8 mouse cellular contexts compared by ENCODE assay signal in the genomic region with DNA sequence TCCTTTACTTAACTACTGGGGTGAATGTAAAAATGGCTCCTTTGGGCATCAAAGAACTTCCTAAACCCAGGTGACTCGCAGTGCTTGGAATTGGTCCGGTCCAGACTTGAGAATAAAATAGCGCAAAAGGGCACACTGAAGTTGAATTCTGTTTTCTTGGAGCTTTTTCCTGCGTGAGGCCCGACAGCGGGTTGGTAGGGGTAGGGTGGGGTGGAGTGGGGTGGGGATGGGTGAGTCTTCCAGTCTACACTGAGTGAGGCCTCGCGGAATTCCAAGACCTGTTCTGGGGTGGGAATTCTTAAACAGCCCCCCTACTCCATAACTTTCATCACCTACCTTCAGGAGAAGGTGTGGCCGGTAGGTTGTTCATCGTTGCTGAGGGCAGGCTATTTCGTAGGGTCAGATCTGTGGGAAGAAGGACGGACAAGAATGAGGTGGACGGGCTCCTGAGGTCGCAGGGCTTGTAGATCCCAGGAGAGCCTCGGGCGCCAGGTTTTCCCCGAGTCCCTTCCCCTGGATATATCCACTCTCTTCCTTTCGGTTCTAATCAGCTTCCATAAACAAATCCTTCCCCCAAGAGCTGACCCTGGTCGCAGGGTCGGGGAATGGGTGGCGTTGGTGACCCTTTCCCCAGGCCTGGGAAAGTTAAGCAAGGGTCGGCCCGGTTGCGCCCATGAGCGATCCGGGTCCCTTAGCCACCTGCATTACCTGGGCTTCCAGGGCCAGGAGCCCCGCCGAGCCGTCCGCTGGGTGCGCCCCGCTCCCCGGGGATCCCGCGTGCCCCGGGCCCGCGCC. TPM values are rescaled to one million over a fixed set of nuclear protein-coding genes. Genes with fewer than 3 reads are reported as not detected.
DNase-seq lines count a peak whose midpoint lies in the region; ATAC-seq and TF ChIP-seq lines count a peak whose summit lies in the region.

No protein-coding gene starts in this region.

- H3K4me3 ChIP-seq in neural tube, embryonic 11.5 days (ENCODE audit: low read depth, low read length) = peak overlapping the region; percentile 44
- H3K4me3 ChIP-seq in limb, embryonic 14.5 days (replicated peaks; ENCODE audit: low read length) = peak overlapping the region; percentile 55
- H3K4me3 ChIP-seq in stomach, embryonic 15.5 days (replicated peaks) = peak overlapping the region; percentile 53

- H3K27me3 ChIP-seq in neural tube, embryonic 11.5 days (ENCODE audit: control insufficient read depth, insufficient read depth, low read length) = peaks cover 44% of the 10 kb centered on the region
- H3K27me3 ChIP-seq in limb, embryonic 14.5 days (ENCODE audit: control insufficient read depth, insufficient read depth, low read length) = peaks cover 41% of the 10 kb centered on the region
- H3K27me3 ChIP-seq in stomach, embryonic 15.5 days (replicated peaks) = peaks cover 29% of the 10 kb centered on the region

- WGBS in neural tube, embryonic 11.5 days = 2% methylated on average over 38 of the region's 38 CpGs
- WGBS in limb, embryonic 14.5 days = 4% methylated on average over 30 of the region's 38 CpGs
- WGBS in stomach, embryonic 15.5 days = 5% methylated on average over 38 of the region's 38 CpGs

- H3K4me2 ChIP-seq in neural tube, embryonic 11.5 days (ENCODE audit: low read depth) = peak overlapping the region; percentile 77
- peak overlapping the region; percentile 98 for H3K4me2 ChIP-seq in limb, embryonic 14.5 days (replicated peaks; ENCODE audit: low read depth, low read length, severe bottlenecking)
- H3K4me2 ChIP-seq in stomach, embryonic 15.5 days = peak overlapping the region; percentile 90

- DNase-seq in embryo, embryonic 10.5 days (ENCODE audit: low spot score) = peak; percentile 26
- no peak for DNase-seq in embryo, embryonic 10 days (ENCODE audit: low spot score)
- DNase-seq in neural tube, embryonic 11.5 days (ENCODE audit: low spot score) = no peak
- DNase-seq in neural tube, embryonic 10.5 days (ENCODE audit: extremely low spot score, low spot score) = no peak
- DNase-seq in limb, embryonic 14.5 days (ENCODE audit: low spot score) = no peak
- DNase-seq in cerebellum, adult 11-12 months = no peak

- H3K4me1 ChIP-seq in neural tube, embryonic 11.5 days (ENCODE audit: control insufficient read depth, insufficient read depth, low read length) = peaks cover 11% of the 10 kb centered on the region
- H3K4me1 ChIP-seq in limb, embryonic 14.5 days (ENCODE audit: control insufficient read depth, insufficient read depth, low read length) = peaks cover 14% of the 10 kb centered on the region
- peaks cover 19% of the 10 kb centered on the region; the same call in 1 of the 2 replicates for H3K4me1 ChIP-seq in stomach, embryonic 15.5 days

- no peak overlapping the region for H3K27ac ChIP-seq in neural tube, embryonic 11.5 days (ENCODE audit: low read depth, low read length)
- H3K27ac ChIP-seq in limb, embryonic 14.5 days (replicated peaks; ENCODE audit: low read depth, low read length) = no peak overlapping the region
- H3K27ac ChIP-seq in stomach, embryonic 15.5 days = peak overlapping the region; percentile 78

- H3K9ac ChIP-seq in neural tube, embryonic 11.5 days (ENCODE audit: low read length) = peak overlapping the region; percentile 1; the same call in 1 of the 2 replicates
- H3K9ac ChIP-seq in limb, embryonic 14.5 days (ENCODE audit: low read depth, low read length, severe bottlenecking) = peak overlapping the region; percentile 49
- peak overlapping the region; percentile 47; the same call in 1 of the 2 replicates for H3K9ac ChIP-seq in stomach, embryonic 15.5 days

- no peaks in the 10 kb centered on the region for H3K36me3 ChIP-seq in neural tube, embryonic 11.5 days (ENCODE audit: control insufficient read depth, insufficient read depth, low read length)
- H3K36me3 ChIP-seq in limb, embryonic 14.5 days (ENCODE audit: control insufficient read depth, insufficient read depth, low read length) = no peaks in the 10 kb centered on the region
- H3K36me3 ChIP-seq in stomach, embryonic 15.5 days = no peaks in the 10 kb centered on the region

- ATAC-seq in neural tube, embryonic 11.5 days (ENCODE audit: insufficient read depth, low FRiP score, low TSS enrichment) = no peak
- ATAC-seq in limb, embryonic 14.5 days (ENCODE audit: low FRiP score, low read depth) = no peak
- no peak; the same call in 1 of the 2 replicates for ATAC-seq in stomach, embryonic 15.5 days (ENCODE audit: insufficient read depth, low FRiP score, low read depth)
- no peak for ATAC-seq in monocyte, adult 5-6 weeks (replicated peaks; ENCODE audit: insufficient number of reproducible peaks, low FRiP score, low TSS enrichment, poor library complexity, severe bottlenecking)

- H3K9me3 ChIP-seq in neural tube, embryonic 11.5 days (ENCODE audit: control insufficient read depth, low read length) = no peaks in the 10 kb centered on the region
- H3K9me3 ChIP-seq in limb, embryonic 14.5 days (ENCODE audit: control insufficient read depth, low read length) = no peaks in the 10 kb centered on the region
- H3K9me3 ChIP-seq in stomach, embryonic 15.5 days = no peaks in the 10 kb centered on the region

- TF ChIP-seq POLR2A in limb, embryonic 14.5 days (IDR thresholded peaks at IDR 0.05; ENCODE audit: borderline replicate concordance, extremely low read depth, insufficient read depth, insufficient read length) = no peak

RNA-seq across cellular contexts. Expression of a gene that starts 0.7 kb away (rescaled TPM):
- polyA plus RNA-seq in neural tube, embryonic 11.5 days (2014; fragmentation: Nextera tagmentation; extraction: Ambion mirVana) = 3.7 and 3.8 TPM in 2 replicates
- 18.5 and 19.7 TPM in 2 replicates for polyA plus RNA-seq in limb, embryonic 14.5 days (2012; rRNA removed)
- 21.5 and 25.4 TPM in 2 replicates for polyA plus RNA-seq in limb, embryonic 14.5 days (2014; fragmentation: Nextera tagmentation; extraction: Ambion mirVana)
- polyA plus RNA-seq in stomach, embryonic 15.5 days (2015; fragmentation: Nextera tagmentation; extraction: Ambion mirVana) = 37.8 and 41.9 TPM in 2 replicates
- 9.8 to 17.2 TPM (median 15.0 TPM) in 3 replicates for total RNA-seq in monocyte, adult 5-6 weeks (2017)

RNA-seq across cellular contexts. Expression of a gene that starts 20.9 kb away (rescaled TPM):
- 243 and 250 TPM in 2 replicates for polyA plus RNA-seq in neural tube, embryonic 11.5 days (2014; fragmentation: Nextera tagmentation; extraction: Ambion mirVana)
- 139 and 213 TPM in 2 replicates for polyA plus RNA-seq in limb, embryonic 14.5 days (2012; rRNA removed)
- polyA plus RNA-seq in limb, embryonic 14.5 days (2014; fragmentation: Nextera tagmentation; extraction: Ambion mirVana) = 185 and 191 TPM in 2 replicates
- polyA plus RNA-seq in stomach, embryonic 15.5 days (2015; fragmentation: Nextera tagmentation; extraction: Ambion mirVana) = 194 and 215 TPM in 2 replicates
- 302 to 403 TPM (median 317 TPM) in 3 replicates for total RNA-seq in monocyte, adult 5-6 weeks (2017)

RNA-seq across cellular contexts. Expression of a gene that starts 33.3 kb away (rescaled TPM):
- polyA plus RNA-seq in neural tube, embryonic 11.5 days (2014; fragmentation: Nextera tagmentation; extraction: Ambion mirVana) = 3.6 and 5.1 TPM in 2 replicates
- polyA plus RNA-seq in limb, embryonic 14.5 days (2012; rRNA removed) = 3.7 and 4.7 TPM in 2 replicates
- polyA plus RNA-seq in limb, embryonic 14.5 days (2014; fragmentation: Nextera tagmentation; extraction: Ambion mirVana) = 2.3 and 3.5 TPM in 2 replicates
- 7.1 TPM in 2 replicates for polyA plus RNA-seq in stomach, embryonic 15.5 days (2015; fragmentation: Nextera tagmentation; extraction: Ambion mirVana)
- total RNA-seq in monocyte, adult 5-6 weeks (2017) = 579 to 859 TPM (median 610 TPM) in 3 replicates

RNA-seq across cellular contexts. Expression of a gene that starts 36.3 kb away (rescaled TPM):
- polyA plus RNA-seq in neural tube, embryonic 11.5 days (2014; fragmentation: Nextera tagmentation; extraction: Ambion mirVana) = 12.1 and 12.5 TPM in 2 replicates
- 24.9 and 32.4 TPM in 2 replicates for polyA plus RNA-seq in limb, embryonic 14.5 days (2012; rRNA removed)
- 9.8 and 13.5 TPM in 2 replicates for polyA plus RNA-seq in limb, embryonic 14.5 days (2014; fragmentation: Nextera tagmentation; extraction: Ambion mirVana)
- 4.7 and 4.9 TPM in 2 replicates for polyA plus RNA-seq in stomach, embryonic 15.5 days (2015; fragmentation: Nextera tagmentation; extraction: Ambion mirVana)
- total RNA-seq in monocyte, adult 5-6 weeks (2017) = 5.8 to 17.7 TPM (median 16.6 TPM) in 3 replicates

RNA-seq across cellular contexts. Expression of a gene that starts 51.7 kb away (rescaled TPM):
- 1.3 and 4.7 TPM in 2 replicates for polyA plus RNA-seq in neural tube, embryonic 11.5 days (2014; fragmentation: Nextera tagmentation; extraction: Ambion mirVana)
- 2.6 and 3.9 TPM in 2 replicates for polyA plus RNA-seq in limb, embryonic 14.5 days (2012; rRNA removed)
- polyA plus RNA-seq in limb, embryonic 14.5 days (2014; fragmentation: Nextera tagmentation; extraction: Ambion mirVana) = 2.8 and 3.4 TPM in 2 replicates
- 273 and 329 TPM in 2 replicates for polyA plus RNA-seq in stomach, embryonic 15.5 days (2015; fragmentation: Nextera tagmentation; extraction: Ambion mirVana)
- 0.64 to 4.9 TPM (median 2.6 TPM) in 3 replicates for total RNA-seq in monocyte, adult 5-6 weeks (2017)
